In the genomic region with DNA sequence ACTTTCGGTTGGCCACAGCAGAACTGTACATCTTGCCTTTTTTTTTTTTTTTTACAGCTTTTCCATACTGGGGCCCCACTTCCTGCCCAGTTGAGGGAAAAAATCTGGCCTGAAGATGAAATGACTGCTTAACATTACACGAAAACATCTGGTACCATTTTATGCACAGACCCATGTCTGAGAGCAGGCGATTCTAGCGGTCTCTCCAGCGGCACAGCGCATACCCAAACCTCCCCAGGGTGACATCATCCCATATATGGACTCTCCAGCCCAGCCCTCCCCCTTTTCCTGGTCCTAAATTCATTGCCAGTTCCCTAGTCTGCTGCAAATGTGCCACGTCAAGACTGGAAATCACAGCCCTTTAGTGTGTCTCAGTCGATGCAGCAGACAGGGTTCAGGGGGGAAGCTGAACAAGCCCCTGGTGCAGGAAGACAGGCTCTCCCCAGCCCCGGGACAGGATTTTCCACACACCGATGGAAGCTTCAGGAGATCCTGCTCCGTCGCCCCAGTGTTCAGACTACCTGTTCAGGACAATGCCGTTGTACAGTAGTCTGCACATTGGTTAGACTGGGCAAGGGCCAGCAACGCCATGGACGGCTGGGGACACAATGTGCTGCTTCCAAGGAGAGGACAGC, we compare ENCODE assay signal across 8 mouse cellular contexts.
DNase-seq lines count a peak whose midpoint lies in the region; ATAC-seq and TF ChIP-seq lines count a peak whose summit lies in the region.

No protein-coding gene starts in this region.

- 61% methylated on average over 15 of the region's 15 CpGs for WGBS in liver, embryonic 13.5 days (ENCODE audit: insufficient replicate concordance)
- WGBS in small intestine, adult 2 months = 68% methylated on average over 15 of the region's 15 CpGs

- H3K36me3 ChIP-seq in liver, embryonic 13.5 days = no peaks in the 10 kb centered on the region
- H3K36me3 ChIP-seq in small intestine, adult 2 months (ENCODE audit: control insufficient read depth, insufficient read depth, low read length) = no peaks in the 10 kb centered on the region

- peak overlapping the region; percentile 51 for H3K9ac ChIP-seq in liver, embryonic 13.5 days

- peak; percentile 47 for ATAC-seq in liver, embryonic 13.5 days (ENCODE audit: low read depth)
- no peak for ATAC-seq in erythroid progenitor cell, adult 5-6 weeks (replicated peaks; ENCODE audit: low FRiP score, poor library complexity, severe bottlenecking)
- ATAC-seq in granulocyte monocyte progenitor cell, adult 5-6 weeks (replicated peaks; ENCODE audit: poor library complexity, severe bottlenecking) = no peak; the same call in 1 of the 2 replicates

- TF ChIP-seq POLR2A in small intestine, adult 2 months (IDR thresholded peaks at IDR 0.05; ENCODE audit: low read depth, low read length) = no peak

- 0 out of 2 replicates have a peak overlapping the region, but pooled peaks have one; percentile 8 for H3K4me2 ChIP-seq in liver, embryonic 13.5 days

- H3K4me1 ChIP-seq in liver, embryonic 13.5 days (replicated peaks) = no peaks in the 10 kb centered on the region
- no peaks in the 10 kb centered on the region for H3K4me1 ChIP-seq in small intestine, adult 2 months (ENCODE audit: control insufficient read depth, insufficient read depth, insufficient read length, low read length)

- H3K27me3 ChIP-seq in liver, embryonic 13.5 days = no peaks in the 10 kb centered on the region
- H3K27me3 ChIP-seq in small intestine, adult 2 months (ENCODE audit: control insufficient read depth, insufficient read depth, low read length) = no peaks in the 10 kb centered on the region

- TF ChIP-seq CTCF in small intestine, adult 2 months (IDR thresholded peaks at IDR 0.05; ENCODE audit: extremely low read depth, insufficient read length, insufficient replicate concordance, low read depth, low read length) = no peak

- peak; percentile 88 for DNase-seq in embryo, embryonic 10 days (ENCODE audit: low spot score)
- peak; percentile 85 for DNase-seq in gastrocnemius, postnatal 25 days
- peak; percentile 92 for DNase-seq in hindlimb bud, embryonic 11.5 days (ENCODE audit: extremely low spot score, low read depth, low spot score)
- no peak for DNase-seq in liver, embryonic 13.5 days
- no peak for DNase-seq in retina, embryonic 14.5 days (ENCODE audit: low spot score)

- H3K27ac ChIP-seq in liver, embryonic 13.5 days = peak overlapping the region; percentile 74
- H3K27ac ChIP-seq in small intestine, adult 2 months (ENCODE audit: insufficient read depth, low read depth, low read length) = peak overlapping the region; percentile 66

- peak overlapping the region; percentile 35 for H3K4me3 ChIP-seq in liver, embryonic 13.5 days (replicated peaks)
- H3K4me3 ChIP-seq in small intestine, adult 2 months (ENCODE audit: low read depth, low read length) = peak overlapping the region; percentile 51

- no peaks in the 10 kb centered on the region for H3K9me3 ChIP-seq in liver, embryonic 13.5 days (replicated peaks)

Comparison
In these comparisons a context has a peak if more than half of its experiments do, and no peak if none do; other contexts are left out.
1. DNase-seq: peak in embryo, embryonic 10 days (single experiment), gastrocnemius, postnatal 25 days (single experiment) and hindlimb bud, embryonic 11.5 days (single experiment); none in liver, embryonic 13.5 days (single experiment) and retina, embryonic 14.5 days (single experiment).